ENCODE assay signal across 13 mouse cellular contexts in genomic region chr15:11084241-11084992, GRCm38 (mm10). TPM values are rescaled to one million over a fixed set of nuclear protein-coding genes. Genes with fewer than 3 reads are reported as not detected.
DNase-seq lines count a peak whose midpoint lies in the region; ATAC-seq and TF ChIP-seq lines count a peak whose summit lies in the region.
"Had no signal": no experiment of that assay in that cellular context is flagged by ENCODE, and none has a peak within 500 bp of the region (broad histone marks: within the 10 kb centered on the region; RNA-seq: fewer than 3 reads in every experiment).

No protein-coding gene starts in this region.

- no peak for ATAC-seq in forebrain, embryonic 13.5 days
- no peak for ATAC-seq in midbrain, embryonic 11.5 days (ENCODE audit: low FRiP score)
- ATAC-seq in limb, embryonic 15.5 days (ENCODE audit: insufficient number of reproducible peaks, low FRiP score, low TSS enrichment, low read depth): no peak

- no peak overlapping the region for H3K9ac ChIP-seq in forebrain, embryonic 13.5 days
- no peak overlapping the region for H3K9ac ChIP-seq in midbrain, embryonic 11.5 days (ENCODE audit: low read length)
- H3K9ac ChIP-seq in limb, embryonic 15.5 days: no peak overlapping the region
- H3K9ac ChIP-seq: liver, embryonic 15.5 days had no signal

- intact Hi-C loops in gastrocnemius, postnatal 36 days (cut with DNase I): no loop called here

- H3K9me3 ChIP-seq in forebrain, embryonic 10.5 days: no peaks in the 10 kb centered on the region
- no peaks in the 10 kb centered on the region for H3K9me3 ChIP-seq in forebrain, embryonic 13.5 days (replicated peaks)
- no peaks in the 10 kb centered on the region for H3K9me3 ChIP-seq in midbrain, embryonic 10.5 days (replicated peaks)
- no peaks in the 10 kb centered on the region for H3K9me3 ChIP-seq in midbrain, embryonic 11.5 days (ENCODE audit: control insufficient read depth, low read length)
- no peaks in the 10 kb centered on the region for H3K9me3 ChIP-seq in limb, embryonic 15.5 days
- H3K9me3 ChIP-seq: liver, embryonic 15.5 days had no signal

- no peak for TF ChIP-seq POLR2A in cerebellum, adult 2 months (IDR thresholded peaks at IDR 0.05; ENCODE audit: borderline replicate concordance, insufficient read depth, low read length)

- no peaks in the 10 kb centered on the region for H3K36me3 ChIP-seq in forebrain, embryonic 10.5 days (replicated peaks)
- no peaks in the 10 kb centered on the region for H3K36me3 ChIP-seq in forebrain, embryonic 13.5 days (ENCODE audit: poor library complexity, severe bottlenecking)
- H3K36me3 ChIP-seq in midbrain, embryonic 10.5 days: no peaks in the 10 kb centered on the region
- no peaks in the 10 kb centered on the region for H3K36me3 ChIP-seq in midbrain, embryonic 11.5 days (ENCODE audit: control insufficient read depth, insufficient read depth, low read length)
- no peaks in the 10 kb centered on the region for H3K36me3 ChIP-seq in limb, embryonic 15.5 days
- H3K36me3 ChIP-seq: liver, embryonic 15.5 days had no signal

- WGBS in forebrain, embryonic 10.5 days: 57% methylated on average over 9 of the region's 9 CpGs
- 32% methylated on average over 9 of the region's 9 CpGs for WGBS in forebrain, embryonic 13.5 days
- WGBS in midbrain, embryonic 10.5 days: 55% methylated on average over 9 of the region's 9 CpGs
- WGBS in midbrain, embryonic 11.5 days: 46% methylated on average over 9 of the region's 9 CpGs
- WGBS in limb, embryonic 15.5 days: 14% methylated on average over 9 of the region's 9 CpGs
- WGBS in cerebellum, adult 2 months: 41% methylated on average over 9 of the region's 9 CpGs

- H3K27ac ChIP-seq in forebrain, embryonic 10.5 days: 0 out of 2 replicates have a peak overlapping the region, but pooled peaks have one; percentile 31
- no peak overlapping the region for H3K27ac ChIP-seq in forebrain, embryonic 13.5 days
- H3K27ac ChIP-seq in midbrain, embryonic 10.5 days (replicated peaks): peak overlapping the region; percentile 38; the same call in 1 of the 2 replicates
- H3K27ac ChIP-seq in midbrain, embryonic 11.5 days (ENCODE audit: low read depth, low read length): no peak overlapping the region
- peak overlapping the region; percentile 74 for H3K27ac ChIP-seq in limb, embryonic 15.5 days
- no peak overlapping the region for H3K27ac ChIP-seq in cerebellum, adult 2 months (ENCODE audit: insufficient read depth, low read length)
- H3K27ac ChIP-seq: liver, embryonic 15.5 days had no signal

- no peak for TF ChIP-seq CTCF in cerebellum, adult 2 months (IDR thresholded peaks at IDR 0.05; ENCODE audit: borderline replicate concordance, insufficient read depth, low read depth, low read length)

- no peak for DNase-seq in forebrain, embryonic 10.5 days (ENCODE audit: extremely low spot score, low spot score)
- no peak for DNase-seq in midbrain, embryonic 10.5 days (ENCODE audit: low spot score)
- DNase-seq in midbrain, embryonic 11.5 days (ENCODE audit: low spot score, missing footprints): no peak
- no peak for DNase-seq in left cerebral cortex, adult 11 months (ENCODE audit: low spot score)
- DNase-seq in gastrocnemius, postnatal 36 days: no peak
- no peak for DNase-seq in cerebellum, adult 2 months
- DNase-seq: adrenal gland, adult 8-10 months; cerebellum, adult 9-11 months; thymus, postnatal 36 days had no signal

- no peaks in the 10 kb centered on the region for H3K27me3 ChIP-seq in forebrain, embryonic 10.5 days (ENCODE audit: poor library complexity, severe bottlenecking)
- H3K27me3 ChIP-seq in forebrain, embryonic 13.5 days: no peaks in the 10 kb centered on the region
- H3K27me3 ChIP-seq in midbrain, embryonic 10.5 days (ENCODE audit: low read depth, poor library complexity, severe bottlenecking): no peaks in the 10 kb centered on the region
- H3K27me3 ChIP-seq in midbrain, embryonic 11.5 days (ENCODE audit: control insufficient read depth, insufficient read depth, low read length): no peaks in the 10 kb centered on the region
- no peaks in the 10 kb centered on the region for H3K27me3 ChIP-seq in limb, embryonic 15.5 days
- H3K27me3 ChIP-seq in cerebellum, adult 2 months (ENCODE audit: control insufficient read depth, insufficient read depth, low read length): no peaks in the 10 kb centered on the region
- H3K27me3 ChIP-seq: liver, embryonic 15.5 days had no signal

- H3K4me1 ChIP-seq in forebrain, embryonic 10.5 days: peaks cover 14% of the 10 kb centered on the region
- H3K4me1 ChIP-seq in forebrain, embryonic 13.5 days: 0 out of 2 replicates have a peak, but pooled peaks cover 4% of the 10 kb centered on the region
- peaks cover 22% of the 10 kb centered on the region for H3K4me1 ChIP-seq in midbrain, embryonic 10.5 days
- H3K4me1 ChIP-seq in midbrain, embryonic 11.5 days (ENCODE audit: control insufficient read depth, insufficient read depth, low read length): peaks cover 2% of the 10 kb centered on the region; the same call in 1 of the 2 replicates
- peaks cover 13% of the 10 kb centered on the region for H3K4me1 ChIP-seq in limb, embryonic 15.5 days
- no peaks in the 10 kb centered on the region for H3K4me1 ChIP-seq in cerebellum, adult 2 months (ENCODE audit: control insufficient read depth, insufficient read depth, low read length)
- H3K4me1 ChIP-seq: liver, embryonic 15.5 days had no signal

- H3K4me2 ChIP-seq in forebrain, embryonic 13.5 days: no peak overlapping the region
- no peak overlapping the region for H3K4me2 ChIP-seq in midbrain, embryonic 11.5 days
- no peak overlapping the region for H3K4me2 ChIP-seq in limb, embryonic 15.5 days
- H3K4me2 ChIP-seq: liver, embryonic 15.5 days had no signal

- no peak overlapping the region for H3K4me3 ChIP-seq in forebrain, embryonic 10.5 days
- no peak overlapping the region for H3K4me3 ChIP-seq in forebrain, embryonic 13.5 days
- H3K4me3 ChIP-seq in midbrain, embryonic 10.5 days: no peak overlapping the region
- no peak overlapping the region for H3K4me3 ChIP-seq in midbrain, embryonic 11.5 days (ENCODE audit: low read depth, low read length)
- no peak overlapping the region for H3K4me3 ChIP-seq in limb, embryonic 15.5 days
- H3K4me3 ChIP-seq in cerebellum, adult 2 months (replicated peaks; ENCODE audit: insufficient read depth, low read depth, low read length): no peak overlapping the region
- H3K4me3 ChIP-seq: liver, embryonic 15.5 days had no signal

RNA-seq across cellular contexts. Expression of gene Adamts12, which starts 19.8 kb away (rescaled TPM):
- 0.79 and 0.89 TPM in 2 replicates for polyA plus RNA-seq in forebrain, embryonic 10.5 days (2016; fragmentation: Nextera tagmentation; extraction: Ambion mirVana)
- polyA plus RNA-seq in forebrain, embryonic 13.5 days (2015; fragmentation: Nextera tagmentation; extraction: Ambion mirVana): 0.72 and 0.92 TPM in 2 replicates
- polyA plus RNA-seq in midbrain, embryonic 10.5 days (2016; fragmentation: Nextera tagmentation; extraction: Ambion mirVana): 1.7 and 2.0 TPM in 2 replicates
- polyA plus RNA-seq in midbrain, embryonic 11.5 days (2014; fragmentation: Nextera tagmentation; extraction: Ambion mirVana): 2.3 and 2.9 TPM in 2 replicates
- polyA plus RNA-seq in limb, embryonic 15.5 days (2015; fragmentation: Nextera tagmentation; extraction: Ambion mirVana): 6.2 and 6.6 TPM in 2 replicates
- total RNA-seq in gastrocnemius, postnatal 36 days (2021): 1 to 10 TPM; 4.8 to 6.4 TPM
- 0.15 and 0.33 TPM in 2 replicates for polyA plus RNA-seq in cerebellum, adult 2 months (2012; rRNA removed)
- total RNA-seq: MEL had no signal

RNA-seq across cellular contexts. Expression of gene Rxfp3, which starts 46.6 kb away (rescaled TPM):
- polyA plus RNA-seq in forebrain, embryonic 10.5 days (2016; fragmentation: Nextera tagmentation; extraction: Ambion mirVana): 0.26 TPM in 1 of 2 replicates, not detected in the other
- 0.57 and 0.96 TPM in 2 replicates for polyA plus RNA-seq in forebrain, embryonic 13.5 days (2015; fragmentation: Nextera tagmentation; extraction: Ambion mirVana)
- 0.33 and 0.82 TPM in 2 replicates for polyA plus RNA-seq in midbrain, embryonic 10.5 days (2016; fragmentation: Nextera tagmentation; extraction: Ambion mirVana)
- polyA plus RNA-seq in midbrain, embryonic 11.5 days (2014; fragmentation: Nextera tagmentation; extraction: Ambion mirVana): 1.0 and 1.4 TPM in 2 replicates
- polyA plus RNA-seq in limb, embryonic 15.5 days (2015; fragmentation: Nextera tagmentation; extraction: Ambion mirVana): 0.50 and 0.74 TPM in 2 replicates
- not detected for total RNA-seq in gastrocnemius, postnatal 36 days (2021)
- polyA plus RNA-seq in cerebellum, adult 2 months (2012; rRNA removed): 0.24 and 0.33 TPM in 2 replicates
- total RNA-seq: MEL had no signal

Comparison
In these comparisons a context has a peak if more than half of its experiments do, and no peak if none do; other contexts are left out.
1. H3K27ac ChIP-seq: peak in forebrain, embryonic 10.5 days (single experiment), midbrain, embryonic 10.5 days (single experiment) and limb, embryonic 15.5 days (single experiment); none in forebrain, embryonic 13.5 days (single experiment), midbrain, embryonic 11.5 days (single experiment) and cerebellum, adult 2 months (single experiment).